Mouse (Mus musculus): ENCODE data around the gene Secisbp2l.

The Secisbp2l gene

DNA sequence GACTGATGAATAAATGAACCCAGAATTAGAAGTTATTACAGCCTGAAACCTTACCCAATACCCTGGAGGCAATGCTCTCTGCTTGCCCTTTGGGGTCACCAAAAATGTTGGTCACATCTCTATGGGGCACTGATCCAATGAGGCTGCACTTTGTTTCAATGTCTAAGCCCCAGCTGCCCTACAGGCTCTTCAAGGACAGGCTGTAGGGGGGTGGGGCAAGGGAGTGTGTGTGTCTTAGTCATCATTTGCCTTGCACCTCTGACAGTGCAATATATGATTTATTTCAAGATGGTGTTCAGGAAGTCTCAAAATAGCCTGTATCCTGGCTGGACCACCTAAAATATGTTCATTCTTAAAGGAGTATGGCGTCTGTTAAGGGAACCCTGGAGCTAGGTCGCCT, 81.1 kb downstream of the Secisbp2l start:
- 77% methylated on average over 2 of the region's 2 CpGs for WGBS

DNA sequence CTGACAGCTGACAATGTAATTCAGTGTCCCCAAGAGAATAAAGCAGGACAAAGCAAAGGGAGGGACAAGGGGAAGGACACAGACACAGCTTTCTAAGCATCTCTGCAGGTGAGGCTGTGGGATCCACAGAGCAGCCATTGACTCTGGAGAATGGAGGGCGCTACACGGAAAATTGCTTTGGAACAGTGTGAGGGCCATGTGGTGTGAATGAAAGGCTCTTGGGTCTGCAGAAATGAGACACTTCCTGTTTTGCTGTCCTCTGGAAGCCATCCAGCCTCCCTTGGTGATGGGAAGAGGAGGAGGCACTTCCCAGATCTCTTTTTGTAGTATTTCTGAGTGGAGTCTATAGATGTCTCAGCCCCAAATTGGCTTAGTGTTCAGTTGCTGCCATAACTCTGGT, 86.5 kb downstream of the Secisbp2l start:
- WGBS = 54% methylated on average over 2 of the region's 2 CpGs

DNA sequence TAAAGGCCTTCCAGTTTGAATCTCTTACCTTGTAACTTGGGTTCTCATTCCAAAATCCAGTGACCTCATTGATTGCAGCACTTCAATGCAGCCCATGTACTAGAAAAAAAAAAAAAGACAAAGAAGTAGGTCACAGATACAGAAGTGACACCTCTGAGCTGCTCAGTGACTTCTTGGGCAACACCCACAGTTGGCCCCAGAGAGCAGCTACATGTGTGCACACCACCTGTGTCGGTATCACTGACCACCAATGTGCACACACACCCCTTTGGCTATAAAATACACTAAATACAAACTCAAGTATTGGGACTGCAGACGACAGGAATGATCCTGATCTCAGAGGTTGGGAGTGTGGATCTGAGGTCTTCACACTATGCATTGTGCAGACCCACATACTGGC, 87.9 kb downstream of the Secisbp2l start:
- 96% methylated on average over 2 of the region's 2 CpGs for WGBS

DNA sequence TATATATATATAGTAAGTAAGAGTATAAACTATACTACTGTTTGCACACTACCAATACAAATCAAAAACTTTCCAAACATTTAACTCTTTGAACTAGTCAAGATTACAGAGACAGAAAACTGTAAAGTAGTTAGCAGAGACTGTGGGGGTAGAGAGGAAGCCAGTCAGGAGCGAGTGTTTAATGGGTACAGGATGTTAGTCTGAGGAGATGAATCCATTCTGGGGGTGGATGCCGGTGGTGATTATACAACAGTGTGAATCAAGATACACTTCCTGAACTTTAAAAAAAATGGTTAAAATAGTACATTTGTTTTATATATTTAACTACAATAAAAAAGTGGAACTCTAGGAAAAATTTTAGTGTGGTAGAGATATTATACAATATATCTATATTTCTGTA, 90.7 kb downstream of the Secisbp2l start:
- WGBS = 28% methylated on average over 2 of the region's 2 CpGs

Data from cerebral cortex, adult 2 months (tissue).